Mouse (Mus musculus): ENCODE measurements at regions not wholly inside any gene's neighbourhood (a gene's known extent, or its start where the extent isn't known, plus 50 kb on each side); places are given as distances from the start of the nearest gene placed in this dataset.

- TF ChIP-seq CTCF (IDR thresholded peaks at IDR 0.05) (no peak), POLR2A (IDR thresholded peaks at IDR 0.05; ENCODE audit: insufficient read depth, low read depth, low read length) (no peak)
These were observed 108.4 kb downstream of the Wdr11 start for GRCm38 (mm10) chr7:129699931-129700570.

Data from heart, adult 2 months (tissue).